Mouse (Mus musculus): ENCODE measurements at regions not wholly inside any gene's neighbourhood (a gene's known extent, or its start where the extent isn't known, plus 50 kb on each side); places are given as distances from the start of the nearest gene placed in this dataset.

DNA sequence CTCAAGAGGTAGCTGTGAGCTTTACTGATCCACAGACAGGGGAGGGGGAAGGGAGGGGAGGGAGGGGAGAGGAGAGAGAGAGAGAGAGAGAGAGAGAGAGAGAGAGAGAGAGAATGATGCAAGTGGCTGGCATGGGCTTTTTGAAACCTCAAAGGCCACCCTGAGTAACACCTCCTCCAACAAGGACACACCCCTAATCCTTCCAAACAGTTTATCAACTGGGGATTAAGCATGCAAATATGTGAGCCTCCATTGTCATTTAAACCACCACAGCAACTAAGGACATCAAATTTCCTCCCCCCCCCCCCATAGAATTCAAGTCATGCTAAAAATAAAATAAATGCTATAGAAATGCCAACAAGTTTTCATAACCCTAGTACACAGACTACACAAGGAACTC lies 101.9 kb downstream of the Elovl4 start:
- ATAC-seq (ENCODE audit: insufficient number of reproducible peaks, insufficient read depth, low FRiP score, low TSS enrichment, low read depth): no peak
- Histone ChIP-seq H3K27ac (no peak overlapping the region), H3K4me3 (replicated peaks) (no peak overlapping the region), H3K36me3 (no peaks in the 10 kb centered on the region), H3K9me3 (no peaks in the 10 kb centered on the region), H3K27me3 (no peaks in the 10 kb centered on the region), H3K4me1 (replicated peaks) (peaks cover 3% of the 10 kb centered on the region; the same call in 1 of the 2 replicates), H3K4me2 (no peak overlapping the region), H3K9ac (replicated peaks) (no peak overlapping the region)

- WGBS: 82% methylated on average over 7 of the region's 7 CpGs
- H3K4me2 ChIP-seq: no peak overlapping the region
- H3K4me3 ChIP-seq (replicated peaks): no peak overlapping the region
- no peak for ATAC-seq (ENCODE audit: insufficient number of reproducible peaks, insufficient read depth, low FRiP score, low TSS enrichment, low read depth)
- no peaks in the 10 kb centered on the region for H3K36me3 ChIP-seq
- H3K27ac ChIP-seq: no peak overlapping the region
- H3K9me3 ChIP-seq: no peaks in the 10 kb centered on the region
- H3K9ac ChIP-seq (replicated peaks): no peak overlapping the region
- H3K4me1 ChIP-seq (replicated peaks): peaks cover 3% of the 10 kb centered on the region; the same call in 1 of the 2 replicates
- H3K27me3 ChIP-seq: no peaks in the 10 kb centered on the region
Measured at GRCm38 (mm10) chr9:83700916-83701315, 105.2 kb downstream of the Elovl4 start.

GRCm38 (mm10) chr9:83700056-83700455 lies 106.0 kb downstream of the Elovl4 start:
- Histone ChIP-seq H3K4me2 (no peak overlapping the region), H3K27me3 (no peaks in the 10 kb centered on the region), H3K4me1 (replicated peaks) (peaks cover 3% of the 10 kb centered on the region; the same call in 1 of the 2 replicates), H3K27ac (no peak overlapping the region), H3K4me3 (replicated peaks) (no peak overlapping the region), H3K36me3 (no peaks in the 10 kb centered on the region), H3K9ac (replicated peaks) (no peak overlapping the region), H3K9me3 (no peaks in the 10 kb centered on the region)
- WGBS: 88% methylated on average over 7 of the region's 7 CpGs
- no peak for ATAC-seq (ENCODE audit: insufficient number of reproducible peaks, insufficient read depth, low FRiP score, low TSS enrichment, low read depth)

- no peaks in the 10 kb centered on the region for H3K9me3 ChIP-seq
- peak; percentile 84 for ATAC-seq (ENCODE audit: insufficient number of reproducible peaks, insufficient read depth, low FRiP score, low TSS enrichment, low read depth)
- H3K36me3 ChIP-seq: no peaks in the 10 kb centered on the region
- H3K4me1 ChIP-seq (replicated peaks): peaks cover 15% of the 10 kb centered on the region
- 22% methylated on average over 24 of the region's 24 CpGs for WGBS
- peak overlapping the region; percentile 24 for H3K4me3 ChIP-seq (replicated peaks)
- no peak overlapping the region for H3K27ac ChIP-seq
- peaks cover 8% of the 10 kb centered on the region for H3K27me3 ChIP-seq
- no peak overlapping the region for H3K9ac ChIP-seq (replicated peaks)
- H3K4me2 ChIP-seq: peak overlapping the region; percentile 46
Measured at GRCm38 (mm10) chr9:83691332-83692198, 114.5 kb downstream of the Elovl4 start.

Measured in limb, embryonic 12.5 days (tissue).